Mouse (Mus musculus): ENCODE measurements around the gene Hs3st6.
A peak's percentile ranks its signal among the peaks of the same experiment; 100 is the strongest.

Gene Hs3st6

DNA sequence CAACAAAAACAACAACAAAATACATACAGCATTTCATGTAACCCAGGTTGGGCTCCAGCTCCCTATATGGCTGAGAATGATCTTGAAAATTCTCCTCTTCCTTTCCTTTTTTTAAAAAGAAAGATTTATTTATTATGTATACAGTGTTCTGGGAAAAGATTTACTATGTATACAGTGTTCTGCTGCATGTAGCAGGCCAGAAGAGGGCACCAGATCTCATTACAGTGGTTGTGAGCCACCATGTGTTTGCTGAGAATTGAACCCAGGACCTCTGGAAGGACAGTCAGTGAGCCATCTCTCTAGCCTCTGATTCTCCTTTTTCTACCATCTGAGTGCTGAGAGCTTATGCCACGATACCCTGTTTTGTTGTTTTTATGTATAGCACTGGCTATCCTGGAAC is 18.3 kb upstream of the Hs3st6 start:
- Histone ChIP-seq H3K27me3 (ENCODE audit: insufficient read depth, low read length) (no peaks in the 10 kb centered on the region), H3K4me1 (replicated peaks; ENCODE audit: low read depth, low read length) (peaks cover 66% of the 10 kb centered on the region), H3K9me3 (ENCODE audit: low read length) (no peaks in the 10 kb centered on the region), H3K4me3 (replicated peaks; ENCODE audit: low read length) (no peak overlapping the region), H3K36me3 (ENCODE audit: insufficient read depth, low read length) (no peaks in the 10 kb centered on the region)
- TF ChIP-seq CTCF (conservative IDR thresholded peaks at IDR 0.05; ENCODE audit: low read length): no peak; the same call in 1 of the 2 replicates
- no peak for TF ChIP-seq POU5F1 (IDR thresholded peaks at IDR 0.05; ENCODE audit: borderline replicate concordance, low read length)
- TF ChIP-seq NANOG (IDR thresholded peaks at IDR 0.05; ENCODE audit: borderline replicate concordance, low read length): no peak

DNA sequence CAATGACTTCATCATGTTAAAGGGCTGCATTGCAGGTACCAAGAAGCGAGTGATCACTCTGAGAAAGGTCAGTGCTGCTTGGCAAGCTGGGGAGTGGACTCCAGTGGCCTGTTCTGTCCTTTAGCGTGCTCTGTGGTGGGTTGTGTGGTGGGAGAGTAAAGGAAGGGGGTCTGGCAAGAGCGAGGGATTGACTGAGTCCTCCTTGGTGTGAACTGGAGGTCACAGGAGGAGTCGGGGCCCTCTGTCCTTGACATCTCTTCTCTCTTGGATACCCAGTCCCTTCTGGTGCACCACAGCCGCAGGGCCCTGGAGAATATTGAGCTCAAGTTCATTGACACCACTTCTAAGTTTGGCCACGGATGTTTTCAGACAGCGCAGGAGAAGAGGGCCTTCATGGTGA is 17.3 kb upstream of the Hs3st6 start:
- Histone ChIP-seq H3K4me3 (replicated peaks; ENCODE audit: low read length) (peak overlapping the region; percentile 91), H3K36me3 (ENCODE audit: insufficient read depth, low read length) (peaks cover 6% of the 10 kb centered on the region), H3K27me3 (ENCODE audit: insufficient read depth, low read length) (no peaks in the 10 kb centered on the region), H3K9me3 (ENCODE audit: low read length) (no peaks in the 10 kb centered on the region), H3K4me1 (replicated peaks; ENCODE audit: low read depth, low read length) (peaks cover 74% of the 10 kb centered on the region)
- TF ChIP-seq NANOG (IDR thresholded peaks at IDR 0.05; ENCODE audit: borderline replicate concordance, low read length) (no peak), CTCF (conservative IDR thresholded peaks at IDR 0.05; ENCODE audit: low read length) (no peak), POU5F1 (IDR thresholded peaks at IDR 0.05; ENCODE audit: borderline replicate concordance, low read length) (no peak)

DNA sequence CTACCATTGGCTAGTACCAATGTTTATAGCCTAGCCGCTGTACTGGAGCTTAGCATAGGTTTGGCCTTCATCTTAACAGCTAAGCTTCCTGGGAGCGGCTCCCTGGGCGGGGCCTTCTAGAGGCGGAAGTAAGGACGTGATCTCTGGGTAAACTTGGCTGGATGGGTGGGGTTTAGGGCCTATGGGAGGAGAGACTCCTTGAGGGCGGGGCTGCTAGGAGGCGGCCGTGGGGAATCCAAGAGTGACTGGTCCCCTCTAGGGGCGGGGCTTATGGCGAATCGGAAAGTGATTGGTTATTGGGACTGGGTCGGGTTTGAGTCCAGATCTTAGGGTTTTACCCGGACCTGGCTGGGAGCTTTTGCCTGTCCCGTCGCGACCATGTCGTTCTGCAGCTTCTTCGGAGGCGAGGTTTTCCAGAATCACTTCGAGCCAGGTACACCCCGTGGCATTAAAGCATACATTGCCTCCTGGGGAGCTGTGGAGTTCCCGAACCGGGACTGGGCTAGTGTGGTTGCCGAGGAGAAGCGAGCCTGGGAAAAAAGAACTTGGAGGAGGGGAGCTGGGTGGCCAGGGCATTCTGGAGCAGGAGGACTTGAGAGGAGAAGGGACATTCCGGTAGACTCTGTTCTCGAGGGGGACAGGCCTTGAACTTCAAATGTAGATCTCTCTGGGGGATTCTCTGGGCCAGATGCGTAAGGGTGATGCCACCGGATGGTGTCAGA is 16.3 kb upstream of the Hs3st6 start, which contains the start of gene Msrb1:
TSS of gene Msrb1 (plus strand) at position 313 of the 722 bp plus-strand sequence.
- no peak for TF ChIP-seq CTCF (conservative IDR thresholded peaks at IDR 0.05; ENCODE audit: low read length)
- no peak for TF ChIP-seq NANOG (IDR thresholded peaks at IDR 0.05; ENCODE audit: borderline replicate concordance, low read length)
- TF ChIP-seq POU5F1 (IDR thresholded peaks at IDR 0.05; ENCODE audit: borderline replicate concordance, low read length): no peak
- H3K27me3 ChIP-seq (ENCODE audit: insufficient read depth, low read length): no peaks in the 10 kb centered on the region
- H3K4me1 ChIP-seq (replicated peaks; ENCODE audit: low read depth, low read length): peaks cover 70% of the 10 kb centered on the region
- peaks cover 14% of the 10 kb centered on the region for H3K36me3 ChIP-seq (ENCODE audit: insufficient read depth, low read length)
- no peaks in the 10 kb centered on the region for H3K9me3 ChIP-seq (ENCODE audit: low read length)
- H3K4me3 ChIP-seq (replicated peaks; ENCODE audit: low read length): peak within 1 kb of the TSS; percentile 91

DNA sequence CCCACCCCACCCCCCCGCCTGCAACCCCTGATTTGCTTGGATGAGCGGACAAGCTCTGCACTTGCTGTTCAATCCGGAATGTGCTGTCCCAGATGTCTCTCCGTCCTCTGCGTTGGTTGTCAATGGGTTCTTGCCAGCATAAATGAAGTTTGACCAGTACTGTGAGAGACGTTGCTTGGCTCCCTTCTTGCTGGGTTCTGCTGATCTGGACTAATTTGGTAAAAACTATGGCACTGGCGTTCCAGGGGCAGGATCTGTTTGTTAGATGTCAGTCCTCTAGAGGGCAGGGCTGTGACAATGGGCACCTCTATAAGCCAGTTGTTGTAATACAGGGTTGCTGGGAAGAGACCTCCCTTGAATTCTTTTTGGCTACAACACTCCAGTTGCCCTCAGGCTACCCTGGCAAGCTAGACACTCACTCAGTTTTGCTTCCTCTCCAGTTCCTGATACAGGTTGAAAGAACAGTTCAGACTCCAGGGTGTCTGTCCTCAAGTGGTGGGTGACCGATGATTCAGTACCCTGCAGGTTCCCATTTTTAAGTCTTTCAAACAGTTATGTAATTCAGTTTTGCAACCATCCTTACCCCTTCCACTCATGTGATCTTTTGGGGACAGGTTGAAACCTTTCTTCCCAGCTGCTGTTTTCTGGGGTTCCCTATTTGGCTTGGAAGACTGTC is 15.5 kb upstream of the Hs3st6 start:
- Histone ChIP-seq H3K9me3 (ENCODE audit: low read length) (no peaks in the 10 kb centered on the region), H3K27me3 (ENCODE audit: insufficient read depth, low read length) (no peaks in the 10 kb centered on the region), H3K36me3 (ENCODE audit: insufficient read depth, low read length) (peaks cover 20% of the 10 kb centered on the region), H3K4me1 (replicated peaks; ENCODE audit: low read depth, low read length) (peaks cover 64% of the 10 kb centered on the region), H3K4me3 (replicated peaks; ENCODE audit: low read length) (peak overlapping the region; percentile 91)
- TF ChIP-seq POU5F1 (IDR thresholded peaks at IDR 0.05; ENCODE audit: borderline replicate concordance, low read length) (no peak), CTCF (conservative IDR thresholded peaks at IDR 0.05; ENCODE audit: low read length) (no peak), NANOG (IDR thresholded peaks at IDR 0.05; ENCODE audit: borderline replicate concordance, low read length) (no peak)

DNA sequence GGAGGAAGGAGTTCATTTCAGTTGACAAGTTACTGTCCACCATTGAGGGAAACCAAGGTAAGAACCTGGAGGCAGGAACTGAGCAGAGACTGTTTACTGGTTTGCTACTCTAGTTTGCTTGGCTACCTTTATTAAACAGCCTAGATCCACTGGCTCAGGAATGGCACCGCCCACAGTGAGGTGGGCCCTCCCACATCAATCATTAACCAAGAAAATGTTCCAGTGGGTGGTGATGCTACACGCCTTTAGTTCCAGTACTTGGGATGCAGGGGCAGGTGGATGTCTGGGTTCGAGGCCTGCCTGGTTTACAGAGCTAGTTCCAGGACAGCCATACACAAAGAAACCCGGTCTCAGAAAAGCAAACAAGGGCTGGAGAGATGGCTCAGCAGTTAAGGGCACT is 14.6 kb upstream of the Hs3st6 start:
- Histone ChIP-seq H3K27me3 (ENCODE audit: insufficient read depth, low read length) (no peaks in the 10 kb centered on the region), H3K4me1 (replicated peaks; ENCODE audit: low read depth, low read length) (peaks cover 55% of the 10 kb centered on the region), H3K9me3 (ENCODE audit: low read length) (no peaks in the 10 kb centered on the region), H3K36me3 (ENCODE audit: insufficient read depth, low read length) (peaks cover 26% of the 10 kb centered on the region), H3K4me3 (replicated peaks; ENCODE audit: low read length) (no peak overlapping the region)
- TF ChIP-seq NANOG (IDR thresholded peaks at IDR 0.05; ENCODE audit: borderline replicate concordance, low read length) (no peak), CTCF (conservative IDR thresholded peaks at IDR 0.05; ENCODE audit: low read length) (no peak), POU5F1 (IDR thresholded peaks at IDR 0.05; ENCODE audit: borderline replicate concordance, low read length) (no peak)

DNA sequence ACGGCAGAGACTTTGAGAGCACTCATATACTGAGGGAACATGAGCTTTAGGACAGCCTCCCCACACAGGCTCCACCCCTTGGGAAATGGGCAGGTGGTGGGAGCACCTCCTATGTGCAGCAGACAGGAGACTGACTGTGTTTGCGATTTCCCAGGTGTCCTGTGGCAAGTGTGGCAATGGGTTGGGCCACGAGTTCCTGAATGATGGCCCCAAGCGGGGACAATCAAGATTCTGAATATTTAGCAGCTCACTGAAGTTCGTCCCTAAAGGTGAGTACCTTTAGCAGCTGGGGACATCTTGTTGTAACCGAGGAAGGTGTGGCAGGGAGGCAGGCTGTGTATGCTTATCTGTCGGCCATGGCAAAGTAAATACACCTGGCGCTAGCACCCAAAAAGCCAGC is 12.9 kb upstream of the Hs3st6 start:
- no peak for TF ChIP-seq NANOG (IDR thresholded peaks at IDR 0.05; ENCODE audit: borderline replicate concordance, low read length)
- no peak for TF ChIP-seq CTCF (conservative IDR thresholded peaks at IDR 0.05; ENCODE audit: low read length)
- no peak for TF ChIP-seq POU5F1 (IDR thresholded peaks at IDR 0.05; ENCODE audit: borderline replicate concordance, low read length)
- Histone ChIP-seq H3K9me3 (ENCODE audit: low read length) (no peaks in the 10 kb centered on the region), H3K4me3 (replicated peaks; ENCODE audit: low read length) (no peak overlapping the region), H3K4me1 (replicated peaks; ENCODE audit: low read depth, low read length) (peaks cover 50% of the 10 kb centered on the region), H3K27me3 (ENCODE audit: insufficient read depth, low read length) (no peaks in the 10 kb centered on the region), H3K36me3 (ENCODE audit: insufficient read depth, low read length) (peaks cover 26% of the 10 kb centered on the region)

DNA sequence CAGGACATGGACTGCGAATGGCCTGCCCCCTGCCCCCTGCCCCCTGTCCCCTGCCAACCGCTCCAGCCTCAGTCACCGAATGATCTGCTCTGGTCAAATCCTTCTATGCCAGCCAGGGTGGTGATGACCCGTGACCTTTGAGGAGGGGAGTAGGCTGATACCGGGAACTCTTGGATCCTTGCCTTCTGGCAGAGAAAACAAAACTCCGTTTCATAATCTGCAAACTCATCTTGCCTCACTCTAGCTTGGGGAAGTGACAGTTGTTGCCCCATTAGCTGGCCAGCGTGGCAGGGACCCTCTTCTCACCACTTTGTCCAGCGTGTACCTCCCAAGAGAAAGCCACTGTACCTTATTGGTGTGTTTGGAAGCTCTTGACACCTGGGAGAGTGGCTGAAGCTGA is 10.5 kb upstream of the Hs3st6 start:
- Histone ChIP-seq H3K9me3 (ENCODE audit: low read length) (no peaks in the 10 kb centered on the region), H3K27me3 (ENCODE audit: insufficient read depth, low read length) (no peaks in the 10 kb centered on the region), H3K4me3 (replicated peaks; ENCODE audit: low read length) (no peak overlapping the region), H3K36me3 (ENCODE audit: insufficient read depth, low read length) (peaks cover 26% of the 10 kb centered on the region), H3K4me1 (replicated peaks; ENCODE audit: low read depth, low read length) (peaks cover 49% of the 10 kb centered on the region)
- TF ChIP-seq POU5F1 (IDR thresholded peaks at IDR 0.05; ENCODE audit: borderline replicate concordance, low read length) (no peak), NANOG (IDR thresholded peaks at IDR 0.05; ENCODE audit: borderline replicate concordance, low read length) (no peak), CTCF (conservative IDR thresholded peaks at IDR 0.05; ENCODE audit: low read length) (no peak)

DNA sequence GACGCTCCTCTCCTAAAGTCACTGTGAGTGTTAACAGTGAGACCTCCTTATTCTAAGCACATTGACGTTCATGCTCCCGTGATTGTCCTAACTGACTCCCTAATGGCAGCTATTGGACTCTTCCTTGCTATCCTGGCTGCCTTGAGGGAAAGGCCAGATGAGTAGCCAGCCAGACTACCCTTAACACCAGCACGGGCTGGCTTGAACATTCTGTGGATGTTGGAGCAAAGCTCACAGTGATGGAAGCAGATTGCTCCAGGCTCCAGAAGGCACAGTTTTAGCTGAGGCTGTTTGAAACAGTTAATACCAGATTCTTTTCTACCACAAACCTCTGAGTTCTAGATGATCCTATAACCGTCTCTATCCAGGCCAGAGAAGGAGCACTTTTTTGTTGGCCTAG is 8.9 kb upstream of the Hs3st6 start:
- Histone ChIP-seq H3K27me3 (ENCODE audit: insufficient read depth, low read length) (no peaks in the 10 kb centered on the region), H3K4me1 (replicated peaks; ENCODE audit: low read depth, low read length) (peaks cover 42% of the 10 kb centered on the region), H3K9me3 (ENCODE audit: low read length) (no peaks in the 10 kb centered on the region), H3K4me3 (replicated peaks; ENCODE audit: low read length) (no peak overlapping the region), H3K36me3 (ENCODE audit: insufficient read depth, low read length) (peaks cover 26% of the 10 kb centered on the region)
- no peak for TF ChIP-seq CTCF (conservative IDR thresholded peaks at IDR 0.05; ENCODE audit: low read length)

Data from E14TG2a.4 (cell line).